Mouse (Mus musculus) cerebellum, adult 9-10 months (tissue): ENCODE measurements around the gene Nmt1.

ENCODE experiments used
- DNase-seq: peaks from one replicate; pipeline ENCODE4 v3.0.0; 2022

The Nmt1 gene

GRCm38 (mm10) chr11:103006286-103007000, 21.5 kb upstream of the Nmt1 start:
- no peak for DNase-seq

- DNase-seq = no peak
Observed at GRCm38 (mm10) chr11:103007001-103007340, 21.0 kb upstream of the Nmt1 start.

GRCm38 (mm10) chr11:103008558-103008957, 19.4 kb upstream of the Nmt1 start:
- DNase-seq = no peak

- no peak for DNase-seq
Observed at GRCm38 (mm10) chr11:103009208-103009607, 18.8 kb upstream of the Nmt1 start.

GRCm38 (mm10) chr11:103010454-103011205, 17.4 kb upstream of the Nmt1 start:
- DNase-seq = no peak

- no peak for DNase-seq
Observed at GRCm38 (mm10) chr11:103011206-103011497, 16.8 kb upstream of the Nmt1 start.

GRCm38 (mm10) chr11:103015881-103016825, 11.8 kb upstream of the Nmt1 start:
- no peak for DNase-seq

- peak; percentile 97 for DNase-seq
Observed at GRCm38 (mm10) chr11:103016930-103017329, 11.1 kb upstream of the Nmt1 start.

GRCm38 (mm10) chr11:103017661-103018060, 10.3 kb upstream of the Nmt1 start:
- no peak for DNase-seq

GRCm38 (mm10) chr11:103018860-103019259, 9.1 kb upstream of the Nmt1 start:
- no peak for DNase-seq

- no peak for DNase-seq
Observed at GRCm38 (mm10) chr11:103019325-103019724, 8.7 kb upstream of the Nmt1 start.

- no peak for DNase-seq
Observed at GRCm38 (mm10) chr11:103020713-103021335, 7.2 kb upstream of the Nmt1 start.

- no peak for DNase-seq
Observed at GRCm38 (mm10) chr11:103023974-103024373, 4.0 kb upstream of the Nmt1 start.

- DNase-seq = no peak
Observed at GRCm38 (mm10) chr11:103026901-103027300, 1.1 kb upstream of the Nmt1 start.

GRCm38 (mm10) chr11:103027570-103028175, 317 bp upstream of the Nmt1 start:
- DNase-seq = no peak

- DNase-seq = no peak
Observed at GRCm38 (mm10) chr11:103033030-103033429, 5.0 kb downstream of the Nmt1 start.

GRCm38 (mm10) chr11:103035007-103035406, 7.0 kb downstream of the Nmt1 start:
- no peak for DNase-seq

GRCm38 (mm10) chr11:103036881-103037465, 9.0 kb downstream of the Nmt1 start:
- DNase-seq = no peak

GRCm38 (mm10) chr11:103038037-103038436, 10.0 kb downstream of the Nmt1 start:
- DNase-seq = no peak

- DNase-seq = no peak
Observed at GRCm38 (mm10) chr11:103042828-103043227, 14.8 kb downstream of the Nmt1 start.

- no peak for DNase-seq
Observed at GRCm38 (mm10) chr11:103043982-103044381, 16.0 kb downstream of the Nmt1 start.

GRCm38 (mm10) chr11:103046286-103046685, 18.3 kb downstream of the Nmt1 start:
- DNase-seq = no peak
